Mouse (Mus musculus) thymus, postnatal 0 days (tissue): Measurements from ENCODE around the gene Grm5. TPM values are rescaled to one million over a fixed set of nuclear protein-coding genes. Genes with fewer than 3 reads are reported as not detected.

Experiments
- DNase-seq: peaks from one replicate; pipeline ENCODE4 v3.0.0-alpha.2; 2015; ENCODE audit warnings: low spot score
- polyA plus RNA-seq: library from polyadenylated mRNA; unstranded; fragments of >200 nt; fragmentation: Nextera tagmentation; extraction: Ambion mirVana; gene quantifications from 2 replicates; pipeline ENCODE4 v1.2.1, GENCODE M21; 2015

Gene Grm5
- polyA plus RNA-seq, 1 experiment from 2014 or later: 0.01 TPM

- no peak for DNase-seq
These were observed 575.7 kb downstream of the Grm5 start for GRCm38 (mm10) chr7:88159542-88160241.

GRCm38 (mm10) chr7:88161586-88161985, 577.6 kb downstream of the Grm5 start:
- no peak for DNase-seq

Other genes with a start within 250 kb of the Grm5 start
- gene Tyr, start 90.7 kb upstream of the Grm5 start, polyA plus RNA-seq: 0.03 TPM in 1 of 2 replicates, not detected in the other